Mouse (Mus musculus): Measurements from ENCODE around the gene Emilin1.

Gene Emilin1

DNA sequence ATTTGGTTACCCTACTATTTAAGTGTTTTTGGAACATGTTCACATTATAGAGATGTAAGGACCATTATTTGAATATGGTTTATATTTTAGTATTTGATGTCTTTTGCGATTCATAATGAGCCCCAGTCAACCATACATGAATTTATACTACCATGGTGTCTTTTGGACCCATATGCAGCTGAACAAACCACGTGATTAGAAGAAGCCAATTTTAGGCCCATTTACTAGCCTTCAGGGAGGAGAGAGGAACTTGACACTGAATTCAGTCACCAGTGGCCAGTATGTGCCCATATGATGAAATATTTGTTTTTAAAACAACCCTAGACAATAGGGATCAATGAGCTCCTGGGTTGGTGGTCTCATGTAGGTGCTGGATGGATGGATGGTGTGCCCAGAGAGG is 47.6 kb downstream of the Emilin1 start:
- no peak for DNase-seq (ENCODE audit: low read depth)

DNA sequence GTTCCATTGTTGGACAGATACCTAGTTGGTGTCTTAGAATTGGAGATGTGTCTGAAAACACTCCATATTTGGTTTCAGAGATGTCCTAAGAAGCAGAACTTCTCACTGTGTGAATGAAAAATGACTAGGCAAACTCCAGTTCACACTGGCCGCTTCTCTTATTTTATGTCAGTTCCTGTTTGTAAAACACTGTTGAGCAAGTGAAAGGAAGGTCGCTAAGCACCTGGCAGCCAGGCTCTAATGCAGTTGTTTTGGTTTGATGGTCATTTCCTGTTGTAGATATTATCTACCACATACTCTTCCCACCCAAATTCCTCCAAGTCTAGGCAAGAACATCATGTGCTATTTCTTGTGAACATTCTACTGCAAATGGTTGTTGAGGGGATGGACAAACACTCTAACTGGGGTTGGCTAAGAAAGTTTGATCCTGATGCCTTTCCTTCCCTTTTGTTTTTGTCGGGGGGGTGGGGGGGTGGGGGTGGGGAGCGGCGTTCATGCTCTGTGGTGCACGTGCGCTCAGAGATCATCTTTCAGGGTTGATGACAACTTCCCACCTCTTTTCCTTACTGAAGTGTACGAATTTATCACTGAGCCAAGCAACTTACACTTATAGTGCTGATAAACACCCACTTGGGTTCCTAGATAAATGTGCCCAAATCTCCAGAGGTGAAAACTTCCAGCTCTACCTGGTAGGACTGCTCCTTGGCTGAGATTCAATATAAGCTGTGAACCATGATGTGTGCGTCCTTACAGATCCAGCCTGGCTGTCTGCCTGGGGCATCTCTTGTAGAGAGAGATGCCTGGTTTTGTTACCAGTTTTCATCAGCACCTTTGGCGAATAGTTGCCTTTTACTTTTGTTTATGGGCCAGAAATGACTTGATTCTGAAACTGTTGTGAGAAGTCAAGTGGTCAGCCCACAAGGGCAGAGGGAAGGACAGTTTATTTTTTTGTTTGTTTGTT is 48.6 kb downstream of the Emilin1 start:
- DNase-seq (ENCODE audit: low read depth), result no peak

DNA sequence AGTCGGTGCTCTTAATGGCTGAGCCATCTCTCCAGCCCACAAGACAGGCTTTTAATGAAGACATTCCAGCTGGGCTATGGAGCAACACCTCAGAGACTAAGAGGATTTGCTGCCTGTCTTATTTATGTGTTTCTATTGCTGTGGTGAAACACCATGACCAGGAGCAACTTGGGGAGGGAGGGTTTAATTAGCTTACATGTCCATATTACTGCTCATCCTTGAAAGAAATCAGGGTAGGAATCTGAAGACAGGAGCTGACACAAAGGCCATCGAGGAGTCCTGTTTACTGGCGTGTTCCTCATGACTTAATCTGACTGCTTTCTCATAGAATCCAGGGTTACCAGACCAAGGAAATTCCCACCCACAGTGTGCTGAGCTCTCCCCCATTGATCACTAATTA is 50.7 kb downstream of the Emilin1 start:
- DNase-seq (ENCODE audit: low read depth), result no peak

DNA sequence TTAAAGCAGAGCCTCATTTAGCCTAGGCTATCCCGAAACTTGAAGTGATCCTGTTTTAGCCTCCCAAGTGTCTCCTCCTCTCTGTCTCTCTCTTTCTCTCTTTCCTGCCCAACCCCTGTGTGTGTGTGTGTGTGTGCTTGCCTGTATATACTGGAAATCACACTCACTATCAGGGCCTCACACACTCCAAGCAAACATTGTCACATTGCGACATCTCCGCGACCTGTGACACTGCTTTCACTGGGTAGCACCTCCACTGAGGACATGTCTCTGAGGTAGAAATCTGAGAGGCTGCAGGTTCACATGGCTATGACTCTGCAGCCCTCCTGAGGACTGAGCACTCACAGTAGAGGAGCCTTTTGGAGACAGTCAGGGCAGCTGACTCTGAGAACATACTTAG is 53.0 kb downstream of the Emilin1 start:
- DNase-seq (ENCODE audit: low read depth), result no peak

DNA sequence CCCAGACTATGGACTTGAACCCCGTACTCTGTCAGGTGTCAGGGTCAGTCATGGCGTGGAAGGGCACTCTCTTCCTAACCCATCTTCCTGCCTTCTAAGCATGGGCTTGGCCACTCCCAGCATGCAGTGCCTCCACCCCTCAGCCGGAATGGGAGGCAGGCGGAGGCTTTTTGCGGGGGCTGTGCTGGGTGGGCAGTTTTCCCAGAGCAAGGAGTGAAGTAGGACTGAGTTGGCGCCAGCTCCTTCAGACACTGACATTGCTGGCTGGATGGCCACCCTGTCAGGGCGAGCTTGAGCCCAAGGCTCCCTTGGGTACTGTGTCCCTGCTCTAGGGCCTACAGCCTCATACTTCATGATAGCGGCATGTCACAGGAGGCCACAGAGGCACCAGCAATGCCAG is 55.2 kb downstream of the Emilin1 start, which contains the start of gene Tcf23:
Gene Tcf23, plus strand, starts transcription at position 247 of the 400 bp plus-strand sequence.
- DNase-seq (ENCODE audit: low read depth), result no peak

DNA sequence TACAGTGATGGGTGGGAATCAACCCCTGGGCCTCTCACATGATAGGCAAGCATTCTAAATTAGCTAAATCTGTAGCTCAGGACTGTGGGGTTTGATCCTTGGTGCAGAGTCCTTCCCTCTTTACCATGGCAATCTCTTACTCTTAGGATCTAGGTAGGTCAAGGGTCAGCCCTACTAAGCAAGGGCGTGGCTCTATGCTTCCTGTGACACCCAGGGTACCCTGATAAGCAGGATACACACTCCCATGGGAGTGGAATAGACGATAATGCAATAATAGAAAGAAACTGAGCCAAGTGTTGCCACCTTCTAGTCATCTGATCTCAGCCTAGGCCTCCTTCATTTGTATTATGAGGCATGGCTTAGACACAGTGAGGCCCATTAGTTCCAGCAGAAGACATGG is 56.2 kb downstream of the Emilin1 start:
- no peak for DNase-seq (ENCODE audit: low read depth)
